Mouse (Mus musculus): ENCODE measurements around the gene Cntn1. TPM values are rescaled to one million over a fixed set of nuclear protein-coding genes. Genes with fewer than 3 reads are reported as not detected.
A peak's percentile ranks its signal among the peaks of the same experiment; 100 is the strongest.

Cntn1 gene
- 0.27 and 0.38 TPM in 2 replicates for polyA plus RNA-seq (2015; fragmentation: Nextera tagmentation; extraction: Ambion mirVana)

DNA sequence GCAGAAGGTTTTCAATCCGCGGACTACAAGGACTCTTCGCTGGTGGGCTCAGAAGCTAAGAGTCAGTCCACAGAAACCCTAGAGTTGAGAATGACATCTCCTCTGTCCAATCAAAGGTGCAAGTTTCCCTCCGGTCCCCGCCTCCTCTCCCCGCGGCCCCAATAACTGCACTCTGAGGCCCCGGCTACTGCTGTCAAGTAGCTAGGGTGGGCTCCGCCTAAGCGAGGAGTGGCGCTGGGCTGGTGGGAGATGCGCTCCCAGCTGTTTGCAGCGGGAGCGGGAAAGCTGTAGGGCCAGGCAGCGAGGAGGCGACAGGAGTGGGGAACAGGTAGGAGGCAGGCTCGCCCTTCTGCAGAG, at the start of gene Cntn1:
Cntn1 (plus strand) TSS at position 170 of the 357 bp plus-strand sequence.
- Histone ChIP-seq H3K9me3 (ENCODE audit: low read length) (no peaks in the 10 kb centered on the region), H3K4me1 (ENCODE audit: insufficient read depth, low read depth, low read length) (no peaks in the 10 kb centered on the region), H3K27ac (ENCODE audit: low read length) (no peak within 1 kb of the TSS), H3K4me2 (replicated peaks; ENCODE audit: low read depth, low read length) (peak within 1 kb of the TSS; percentile 54), H3K4me3 (ENCODE audit: low read depth, low read length) (peak within 1 kb of the TSS; percentile 24), H3K9ac (replicated peaks; ENCODE audit: low read depth) (no peak within 1 kb of the TSS), H3K36me3 (ENCODE audit: insufficient read depth, low read length) (no peaks in the 10 kb centered on the region), H3K27me3 (replicated peaks; ENCODE audit: insufficient read depth, low read length) (peaks cover 8% of the 10 kb centered on the region; the same call in 1 of the 2 replicates)
- WGBS, result under 1% methylated on average over 16 of the region's 17 CpGs
- peak; percentile 34 for DNase-seq (ENCODE audit: low spot score)
- peak; percentile 77 for ATAC-seq
- TF ChIP-seq CTCF (IDR thresholded peaks at IDR 0.05), result no peak
- no peak for TF ChIP-seq EP300 (IDR thresholded peaks at IDR 0.05)

DNA sequence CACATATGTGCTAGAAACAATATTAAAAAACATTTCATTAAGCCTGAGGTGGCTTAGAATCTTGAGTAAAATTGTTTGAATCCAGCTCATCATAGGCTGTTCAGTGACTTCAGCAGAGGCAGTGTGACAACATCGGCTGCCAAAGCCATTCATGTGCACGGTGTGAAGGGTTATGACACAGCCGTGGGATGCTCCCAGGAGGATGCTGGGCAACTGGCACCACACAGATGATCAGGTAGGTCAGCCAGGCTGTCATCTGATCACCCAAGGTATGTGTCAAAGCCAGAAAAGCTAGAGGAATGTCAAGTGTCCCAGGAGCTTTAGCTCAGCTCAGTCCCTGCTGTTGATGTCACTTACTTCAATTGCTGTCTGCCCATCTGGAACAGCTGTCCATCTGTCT, 49.5 kb upstream of the Cntn1 start:
- ATAC-seq (no peak), DNase-seq (ENCODE audit: low spot score) (no peak)
- WGBS, result 75% methylated on average over 3 of the region's 3 CpGs
- H3K4me1 ChIP-seq (ENCODE audit: insufficient read depth, low read depth, low read length), result no peaks in the 10 kb centered on the region
- no peaks in the 10 kb centered on the region for H3K36me3 ChIP-seq (ENCODE audit: insufficient read depth, low read length)
- H3K9ac ChIP-seq (replicated peaks; ENCODE audit: low read depth), result no peak overlapping the region
- no peak overlapping the region for H3K4me2 ChIP-seq (replicated peaks; ENCODE audit: low read depth, low read length)
- H3K27ac ChIP-seq (ENCODE audit: low read length), result no peak overlapping the region
- H3K4me3 ChIP-seq (ENCODE audit: low read depth, low read length), result no peak overlapping the region
- TF ChIP-seq CTCF (IDR thresholded peaks at IDR 0.05) (no peak), EP300 (IDR thresholded peaks at IDR 0.05) (no peak)
- no peaks in the 10 kb centered on the region for H3K27me3 ChIP-seq (replicated peaks; ENCODE audit: insufficient read depth, low read length)
- no peaks in the 10 kb centered on the region for H3K9me3 ChIP-seq (ENCODE audit: low read length)

DNA sequence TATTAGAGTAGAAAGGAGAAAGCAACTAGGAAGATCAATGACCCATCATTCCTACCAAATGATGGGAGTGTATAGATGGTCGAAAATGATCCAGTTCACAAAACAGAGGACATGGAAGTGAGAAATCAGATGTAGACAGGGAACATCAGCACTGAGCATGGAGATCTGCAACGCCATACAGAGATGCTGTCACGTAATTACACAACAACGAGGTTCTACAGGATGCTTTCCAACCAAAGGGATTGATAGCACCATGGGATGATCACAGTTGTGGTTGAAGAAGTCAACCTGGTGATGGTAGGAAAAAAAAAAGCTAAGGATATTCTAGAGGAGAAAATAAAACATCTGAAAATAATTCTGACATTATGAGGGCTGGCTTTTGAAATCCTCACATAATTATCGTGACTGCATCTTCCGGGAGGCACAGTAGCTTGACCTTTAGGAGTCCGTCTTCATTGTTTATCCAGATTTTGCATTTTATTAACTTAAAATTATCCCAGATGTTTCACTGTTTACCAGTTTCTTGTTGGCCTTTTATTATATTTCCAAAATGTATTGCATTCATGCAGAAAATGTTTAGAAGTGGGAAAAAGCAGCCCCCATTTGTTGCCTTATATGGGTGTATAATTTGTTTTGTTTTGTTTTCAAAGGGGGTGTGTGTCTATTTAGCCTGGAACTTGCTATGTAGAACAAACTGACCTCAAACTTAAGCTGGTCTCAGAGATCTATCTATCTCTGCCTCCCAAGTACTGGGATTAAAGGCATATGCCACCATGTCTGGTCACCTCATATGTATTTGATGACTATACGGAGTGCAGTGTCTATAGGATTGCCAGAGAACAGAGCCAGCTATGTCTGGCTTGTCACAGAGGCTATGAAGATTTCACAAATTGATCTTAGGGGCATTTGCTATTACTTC, 38.5 kb upstream of the Cntn1 start:
- Histone ChIP-seq H3K4me2 (replicated peaks; ENCODE audit: low read depth, low read length) (no peak overlapping the region), H3K27ac (ENCODE audit: low read length) (no peak overlapping the region), H3K4me3 (ENCODE audit: low read depth, low read length) (no peak overlapping the region), H3K36me3 (ENCODE audit: insufficient read depth, low read length) (no peaks in the 10 kb centered on the region), H3K9me3 (ENCODE audit: low read length) (no peaks in the 10 kb centered on the region), H3K9ac (replicated peaks; ENCODE audit: low read depth) (no peak overlapping the region), H3K4me1 (ENCODE audit: insufficient read depth, low read depth, low read length) (no peaks in the 10 kb centered on the region), H3K27me3 (replicated peaks; ENCODE audit: insufficient read depth, low read length) (no peaks in the 10 kb centered on the region)
- DNase-seq (ENCODE audit: low spot score) (peak; percentile 21), ATAC-seq (peak; percentile 28)
- 61% methylated on average over 8 of the region's 8 CpGs for WGBS
- TF ChIP-seq CTCF (IDR thresholded peaks at IDR 0.05) (no peak), EP300 (IDR thresholded peaks at IDR 0.05) (no peak)

DNA sequence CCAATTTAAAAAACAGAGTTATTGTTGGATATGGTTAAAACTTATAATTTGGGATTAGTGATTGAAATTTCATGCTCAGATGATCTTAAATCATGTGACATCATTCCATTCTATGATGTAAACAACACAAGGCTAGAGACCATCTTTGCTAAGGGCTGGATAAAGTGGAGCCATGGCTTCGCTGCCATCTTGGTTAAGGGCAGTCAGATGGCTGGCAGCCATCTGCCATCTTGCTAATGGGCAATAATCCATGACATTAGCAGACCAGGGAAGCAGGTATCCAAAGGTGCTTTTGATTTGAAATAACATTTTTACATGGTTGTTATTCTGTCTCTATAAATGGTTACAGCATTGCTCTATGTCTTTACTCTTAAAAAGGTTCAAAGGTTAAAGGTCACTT, 16.9 kb upstream of the Cntn1 start:
- no peaks in the 10 kb centered on the region for H3K36me3 ChIP-seq (ENCODE audit: insufficient read depth, low read length)
- WGBS, result 74% methylated on average over 1 of the region's 1 CpGs
- no peak overlapping the region for H3K9ac ChIP-seq (replicated peaks; ENCODE audit: low read depth)
- H3K9me3 ChIP-seq (ENCODE audit: low read length), result no peaks in the 10 kb centered on the region
- H3K27me3 ChIP-seq (replicated peaks; ENCODE audit: insufficient read depth, low read length), result no peaks in the 10 kb centered on the region
- TF ChIP-seq CTCF (IDR thresholded peaks at IDR 0.05), result no peak
- no peak for TF ChIP-seq EP300 (IDR thresholded peaks at IDR 0.05)
- H3K4me3 ChIP-seq (ENCODE audit: low read depth, low read length), result no peak overlapping the region
- no peak overlapping the region for H3K27ac ChIP-seq (ENCODE audit: low read length)
- ATAC-seq (no peak), DNase-seq (ENCODE audit: low spot score) (no peak)
- H3K4me2 ChIP-seq (replicated peaks; ENCODE audit: low read depth, low read length), result no peak overlapping the region
- H3K4me1 ChIP-seq (ENCODE audit: insufficient read depth, low read depth, low read length), result no peaks in the 10 kb centered on the region

DNA sequence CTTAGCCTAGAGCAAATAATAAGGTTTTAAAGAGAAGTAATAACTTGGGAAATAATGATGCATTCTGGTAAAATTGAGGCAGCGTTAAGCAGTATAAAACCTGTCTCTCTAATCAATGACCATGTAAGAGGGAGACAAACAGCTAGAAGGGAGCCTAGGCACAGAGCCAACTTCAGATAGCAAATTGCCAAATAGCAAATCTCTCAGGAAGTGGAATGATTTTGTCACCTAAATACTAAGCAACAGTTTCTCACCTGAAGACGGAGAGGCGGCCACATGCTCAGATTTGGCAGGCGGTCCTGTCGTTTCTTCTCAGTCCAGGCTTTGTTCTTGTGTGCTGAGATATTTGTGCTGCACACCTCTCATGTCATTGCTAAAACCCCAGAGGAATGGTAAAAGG, 8.4 kb upstream of the Cntn1 start:
- H3K4me2 ChIP-seq (replicated peaks; ENCODE audit: low read depth, low read length), result no peak overlapping the region
- H3K4me1 ChIP-seq (ENCODE audit: insufficient read depth, low read depth, low read length), result no peaks in the 10 kb centered on the region
- DNase-seq (ENCODE audit: low spot score) (no peak), ATAC-seq (no peak)
- no peaks in the 10 kb centered on the region for H3K36me3 ChIP-seq (ENCODE audit: insufficient read depth, low read length)
- H3K27ac ChIP-seq (ENCODE audit: low read length), result no peak overlapping the region
- no peaks in the 10 kb centered on the region for H3K27me3 ChIP-seq (replicated peaks; ENCODE audit: insufficient read depth, low read length)
- H3K9me3 ChIP-seq (ENCODE audit: low read length), result no peaks in the 10 kb centered on the region
- TF ChIP-seq EP300 (IDR thresholded peaks at IDR 0.05), result no peak
- TF ChIP-seq CTCF (IDR thresholded peaks at IDR 0.05), result no peak
- no peak overlapping the region for H3K9ac ChIP-seq (replicated peaks; ENCODE audit: low read depth)
- no peak overlapping the region for H3K4me3 ChIP-seq (ENCODE audit: low read depth, low read length)
- WGBS, result 75% methylated on average over 5 of the region's 5 CpGs

DNA sequence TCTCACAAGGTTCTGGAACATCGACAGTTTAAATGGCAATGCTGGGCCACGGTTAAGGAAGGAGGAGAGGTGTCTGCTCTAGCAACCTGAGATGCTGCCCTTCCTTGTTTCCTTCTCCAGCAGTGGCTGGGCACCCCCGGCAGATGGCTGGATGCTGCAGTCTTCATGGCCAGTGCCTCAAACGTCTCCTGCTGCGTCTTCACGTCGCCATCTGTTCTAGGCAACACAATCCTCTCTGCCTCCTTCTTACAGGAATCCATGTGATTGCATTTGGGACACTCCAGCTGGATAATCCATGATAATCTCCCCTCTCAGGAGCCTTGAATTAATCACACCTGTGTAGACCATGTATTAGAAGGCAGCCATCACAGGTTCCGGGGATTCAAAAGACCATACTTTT, 4.9 kb upstream of the Cntn1 start:
- DNase-seq (ENCODE audit: low spot score) (no peak), ATAC-seq (no peak)
- Histone ChIP-seq H3K27me3 (replicated peaks; ENCODE audit: insufficient read depth, low read length) (no peaks in the 10 kb centered on the region), H3K9ac (replicated peaks; ENCODE audit: low read depth) (no peak overlapping the region), H3K9me3 (ENCODE audit: low read length) (no peaks in the 10 kb centered on the region), H3K4me3 (ENCODE audit: low read depth, low read length) (no peak overlapping the region), H3K36me3 (ENCODE audit: insufficient read depth, low read length) (no peaks in the 10 kb centered on the region), H3K4me2 (replicated peaks; ENCODE audit: low read depth, low read length) (no peak overlapping the region), H3K27ac (ENCODE audit: low read length) (no peak overlapping the region), H3K4me1 (ENCODE audit: insufficient read depth, low read depth, low read length) (no peaks in the 10 kb centered on the region)
- WGBS, result 87% methylated on average over 8 of the region's 8 CpGs
- TF ChIP-seq EP300 (IDR thresholded peaks at IDR 0.05) (no peak), CTCF (IDR thresholded peaks at IDR 0.05) (no peak)

All from lung, postnatal 0 days (tissue).